Mouse (Mus musculus) lung, postnatal 0 days (tissue): ENCODE results near the gene Nkx2-5.

Experiments used
- CTCF ChIP-seq: IDR thresholded peaks from 2 replicates; pipeline ENCODE4 v1.5.1; 2016; ENCODE audit warnings: antibody characterized with exemption, mild to moderate bottlenecking
- EP300 ChIP-seq: IDR thresholded peaks from 2 replicates; pipeline ENCODE4 v1.6.1; 2016; ENCODE audit warnings: antibody characterized with exemption, mild to moderate bottlenecking, control low read depth

GRCm38 (mm10) chr17:26843696-26844236 lies 1.0 kb downstream of the Nkx2-5 start:
- no peak for TF ChIP-seq EP300
- TF ChIP-seq CTCF, result no peak
